Comparison of ENCODE assay signal across 18 mouse cellular contexts in genomic region chr3:116634853-116635252, GRCm38 (mm10). TPM values are rescaled to one million over a fixed set of nuclear protein-coding genes. Genes with fewer than 3 reads are reported as not detected.
"Had no signal": no experiment of that assay in that cellular context is flagged by ENCODE, and none has a peak within 500 bp of the region (broad histone marks: within the 10 kb centered on the region; RNA-seq: fewer than 3 reads in every experiment).

No protein-coding gene starts in this region.

- H3K9ac ChIP-seq: kidney, embryonic 15.5 days; limb, embryonic 12.5 days; neural tube, embryonic 12.5 days had no signal

- H3K27ac ChIP-seq: kidney, embryonic 15.5 days; limb, embryonic 12.5 days; midbrain, embryonic 10.5 days; neural tube, embryonic 12.5 days; stomach, postnatal 0 days had no signal

- H3K4me1 ChIP-seq: kidney, embryonic 15.5 days; limb, embryonic 12.5 days; midbrain, embryonic 10.5 days; neural tube, embryonic 12.5 days had no signal

- H3K4me2 ChIP-seq: kidney, embryonic 15.5 days; limb, embryonic 12.5 days; neural tube, embryonic 12.5 days had no signal

- DNase-seq: kidney, postnatal 25 days; layer of hippocampus, adult 9-11 months; lung, adult 2 months; lung, postnatal 4 days; midbrain, embryonic 14.5 days; right cerebral cortex, postnatal 25 days had no signal

- H3K9me3 ChIP-seq: kidney, embryonic 15.5 days; limb, embryonic 12.5 days; midbrain, embryonic 10.5 days; neural tube, embryonic 12.5 days had no signal

- H3K27me3 ChIP-seq: kidney, embryonic 15.5 days; limb, embryonic 12.5 days; neural tube, embryonic 12.5 days had no signal

- ATAC-seq: intestine, embryonic 16.5 days; lung, postnatal 0 days had no signal

- H3K4me3 ChIP-seq: kidney, embryonic 15.5 days; limb, embryonic 12.5 days; midbrain, embryonic 10.5 days; myocyte; neural tube, embryonic 12.5 days had no signal

RNA-seq across cellular contexts. Expression of gene Gm43191, which starts 46.2 kb away (rescaled TPM):
- total RNA-seq: left cerebral cortex, postnatal 36 days; liver, adult 2 months had no signal
- polyA plus RNA-seq: intestine, embryonic 16.5 days; kidney, adult 2 months; kidney, embryonic 15.5 days; limb, embryonic 12.5 days; liver, adult 2 months; lung, adult 2 months; lung, postnatal 0 days; midbrain, embryonic 10.5 days; midbrain, embryonic 14.5 days; myocyte; neural tube, embryonic 12.5 days; small intestine, adult 2 months; stomach, postnatal 0 days had no signal
